Mouse (Mus musculus): ENCODE results near the gene Pnpla5. TPM values are rescaled to one million over a fixed set of nuclear protein-coding genes. Genes with fewer than 3 reads are reported as not detected.
"Not testable (repeated sequence)": the region's sequence is repeated elsewhere in the genome, so short reads cannot be mapped to it uniquely, and the experiment has no call there.

The Pnpla5 gene
- total and polyA plus RNA-seq, 3 experiments, result not detected

DNA sequence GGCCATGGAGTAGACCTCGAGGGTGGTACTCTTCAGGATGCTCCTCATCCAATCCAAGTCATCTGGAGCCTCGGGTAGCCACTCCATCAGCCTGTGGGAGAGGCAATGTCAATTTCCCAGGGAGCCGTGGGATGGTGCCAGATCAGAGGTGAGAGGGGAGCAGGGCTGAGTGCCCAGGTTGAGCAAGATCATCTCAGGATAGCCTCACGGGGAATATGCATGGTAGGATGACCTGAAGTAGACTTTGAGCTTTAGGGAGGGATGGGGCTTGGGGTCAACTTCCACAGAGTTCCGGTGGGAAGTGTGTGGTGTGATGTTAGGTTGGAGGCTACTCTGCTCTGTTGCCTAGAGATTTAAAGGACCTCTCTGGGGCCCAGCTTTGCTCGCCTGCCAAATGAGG lies 9.1 kb downstream of the Pnpla5 start:
- Histone ChIP-seq H3K4me3 (ENCODE audit: low read depth, low read length) (no peak overlapping the region), H3K36me3 (replicated peaks) (no peaks in the 10 kb centered on the region), H3K9me3 (replicated peaks) (peaks cover 92% of the 10 kb centered on the region), H3K27me3 (ENCODE audit: insufficient read depth, low read length) (no peaks in the 10 kb centered on the region), H3K4me1 (ENCODE audit: insufficient read depth, low read depth, low read length) (no peaks in the 10 kb centered on the region)
- DNase-seq (ENCODE audit: low spot score) (no peak), ATAC-seq (ENCODE audit: extremely low read depth, insufficient number of reproducible peaks, low FRiP score, poor library complexity, severe bottlenecking) (no peak)
- TF ChIP-seq TAL1 (conservative IDR thresholded peaks at IDR 0.05; ENCODE audit: low read depth, low read length) (no peak), CTCF (IDR thresholded peaks at IDR 0.05; ENCODE audit: low read depth, low read length) (no peak), GATA2 (IDR thresholded peaks at IDR 0.05; ENCODE audit: borderline replicate concordance, low read depth, low read length) (no peak), GATA1 (IDR thresholded peaks at IDR 0.05; ENCODE audit: borderline replicate concordance, low read length) (no peak), POLR2AphosphoS5 (IDR thresholded peaks at IDR 0.05; ENCODE audit: insufficient replicate concordance, low read depth, low read length) (no peak)

- Histone ChIP-seq H3K4me1 (ENCODE audit: insufficient read depth, low read depth, low read length) (no peaks in the 10 kb centered on the region), H3K4me3 (ENCODE audit: low read depth, low read length) (no peak overlapping the region), H3K27me3 (ENCODE audit: insufficient read depth, low read length) (no peaks in the 10 kb centered on the region), H3K9me3 (replicated peaks) (peaks cover 88% of the 10 kb centered on the region), H3K36me3 (replicated peaks) (no peaks in the 10 kb centered on the region)
- DNase-seq (ENCODE audit: low spot score) (no peak), ATAC-seq (ENCODE audit: extremely low read depth, insufficient number of reproducible peaks, low FRiP score, poor library complexity, severe bottlenecking) (no peak)
- TF ChIP-seq TAL1 (conservative IDR thresholded peaks at IDR 0.05; ENCODE audit: low read depth, low read length), result no peak
- no peak for TF ChIP-seq GATA1 (IDR thresholded peaks at IDR 0.05; ENCODE audit: borderline replicate concordance, low read length)
- TF ChIP-seq GATA2 (IDR thresholded peaks at IDR 0.05; ENCODE audit: borderline replicate concordance, low read depth, low read length), result no peak
- no peak for TF ChIP-seq POLR2AphosphoS5 (IDR thresholded peaks at IDR 0.05; ENCODE audit: insufficient replicate concordance, low read depth, low read length)
- TF ChIP-seq CTCF (IDR thresholded peaks at IDR 0.05; ENCODE audit: low read depth, low read length), result no peak
Measured at GRCm38 (mm10) chr15:84108899-84109298, 14.1 kb downstream of the Pnpla5 start.

- Histone ChIP-seq H3K36me3 (replicated peaks) (no peaks in the 10 kb centered on the region), H3K27me3 (ENCODE audit: insufficient read depth, low read length) (no peaks in the 10 kb centered on the region), H3K4me3 (ENCODE audit: low read depth, low read length) (no peak overlapping the region), H3K9me3 (replicated peaks) (peaks cover 88% of the 10 kb centered on the region), H3K4me1 (ENCODE audit: insufficient read depth, low read depth, low read length) (no peaks in the 10 kb centered on the region)
- no peak for DNase-seq (ENCODE audit: low spot score)
- TF ChIP-seq TAL1 (conservative IDR thresholded peaks at IDR 0.05; ENCODE audit: low read depth, low read length) (no peak), GATA1 (IDR thresholded peaks at IDR 0.05; ENCODE audit: borderline replicate concordance, low read length) (no peak), CTCF (IDR thresholded peaks at IDR 0.05; ENCODE audit: low read depth, low read length) (no peak), POLR2AphosphoS5 (IDR thresholded peaks at IDR 0.05; ENCODE audit: insufficient replicate concordance, low read depth, low read length) (no peak), GATA2 (IDR thresholded peaks at IDR 0.05; ENCODE audit: borderline replicate concordance, low read depth, low read length) (no peak)
- no peak for ATAC-seq (ENCODE audit: extremely low read depth, insufficient number of reproducible peaks, low FRiP score, poor library complexity, severe bottlenecking)
Measured at GRCm38 (mm10) chr15:84105924-84106500, 17.0 kb downstream of the Pnpla5 start.

- Histone ChIP-seq H3K9me3 (replicated peaks) (peaks cover 87% of the 10 kb centered on the region), H3K36me3 (replicated peaks) (no peaks in the 10 kb centered on the region), H3K4me3 (ENCODE audit: low read depth, low read length) (peak within 1 kb of the TSS; percentile 23; the same call in 1 of the 2 replicates), H3K4me1 (ENCODE audit: insufficient read depth, low read depth, low read length) (no peaks in the 10 kb centered on the region), H3K27me3 (ENCODE audit: insufficient read depth, low read length) (no peaks in the 10 kb centered on the region)
- ATAC-seq (ENCODE audit: extremely low read depth, insufficient number of reproducible peaks, low FRiP score, poor library complexity, severe bottlenecking), result no peak
- TF ChIP-seq CTCF (IDR thresholded peaks at IDR 0.05; ENCODE audit: low read depth, low read length) (no peak), POLR2AphosphoS5 (IDR thresholded peaks at IDR 0.05; ENCODE audit: insufficient replicate concordance, low read depth, low read length) (no peak), GATA2 (IDR thresholded peaks at IDR 0.05; ENCODE audit: borderline replicate concordance, low read depth, low read length) (no peak), TAL1 (conservative IDR thresholded peaks at IDR 0.05; ENCODE audit: low read depth, low read length) (no peak), GATA1 (IDR thresholded peaks at IDR 0.05; ENCODE audit: borderline replicate concordance, low read length) (no peak)
- no peak for DNase-seq (ENCODE audit: low spot score)
Measured at GRCm38 (mm10) chr15:84105105-84105923, 17.7 kb downstream of the Pnpla5 start, which contains the start of gene Sult4a1. Sult4a1 (minus strand) TSS chr15:84105754.

- ATAC-seq (ENCODE audit: extremely low read depth, insufficient number of reproducible peaks, low FRiP score, poor library complexity, severe bottlenecking) (no peak), DNase-seq (ENCODE audit: low spot score) (no peak)
- H3K36me3 ChIP-seq (replicated peaks), result no peaks in the 10 kb centered on the region
- TF ChIP-seq GATA1 (IDR thresholded peaks at IDR 0.05; ENCODE audit: borderline replicate concordance, low read length) (no peak), GATA2 (IDR thresholded peaks at IDR 0.05; ENCODE audit: borderline replicate concordance, low read depth, low read length) (no peak), CTCF (IDR thresholded peaks at IDR 0.05; ENCODE audit: low read depth, low read length) (no peak), POLR2AphosphoS5 (IDR thresholded peaks at IDR 0.05; ENCODE audit: insufficient replicate concordance, low read depth, low read length) (no peak), TAL1 (conservative IDR thresholded peaks at IDR 0.05; ENCODE audit: low read depth, low read length) (no peak)
- no peak overlapping the region for H3K4me3 ChIP-seq (ENCODE audit: low read depth, low read length)
- H3K4me1 ChIP-seq (ENCODE audit: insufficient read depth, low read depth, low read length), result no peaks in the 10 kb centered on the region
- peaks cover 86% of the 10 kb centered on the region for H3K9me3 ChIP-seq (replicated peaks)
- H3K27me3 ChIP-seq (ENCODE audit: insufficient read depth, low read length), result no peaks in the 10 kb centered on the region
Measured at GRCm38 (mm10) chr15:84104626-84105025, 18.3 kb downstream of the Pnpla5 start.

- H3K4me3 ChIP-seq (ENCODE audit: low read depth, low read length); H3K36me3 ChIP-seq (replicated peaks); ATAC-seq (ENCODE audit: extremely low read depth, insufficient number of reproducible peaks, low FRiP score, poor library complexity, severe bottlenecking); H3K27me3 ChIP-seq (ENCODE audit: insufficient read depth, low read length); H3K4me1 ChIP-seq (ENCODE audit: insufficient read depth, low read depth, low read length); DNase-seq (ENCODE audit: low spot score): not testable (repeated sequence)
- H3K9me3 ChIP-seq (replicated peaks), result peaks cover 65% of the 10 kb centered on the region
Measured at GRCm38 (mm10) chr15:84097536-84097935, 25.4 kb downstream of the Pnpla5 start.
